ENCODE assay signal across 8 mouse cellular contexts in the genomic region with DNA sequence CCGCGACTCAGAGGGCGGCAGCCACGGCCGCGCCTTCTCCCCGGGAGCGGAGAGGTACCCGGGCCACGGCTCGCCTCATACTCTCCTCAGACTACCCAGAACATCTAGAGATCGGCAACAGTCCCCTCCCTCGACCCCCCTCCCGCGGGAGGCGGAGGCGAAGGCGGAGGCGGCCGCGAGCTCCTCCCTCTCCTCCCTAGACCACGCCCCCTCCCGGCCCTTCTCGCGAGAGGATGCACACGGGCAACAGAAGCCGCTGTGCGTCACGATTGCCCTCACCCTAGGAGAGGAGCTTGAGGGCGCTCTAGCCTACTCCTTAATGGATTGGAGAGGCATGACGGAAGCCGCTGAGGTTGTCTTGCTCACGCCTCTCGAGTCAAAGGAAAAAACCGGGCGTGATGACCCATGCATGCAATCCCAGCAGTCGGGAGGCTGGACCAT. TPM values are rescaled to one million over a fixed set of nuclear protein-coding genes. Genes with fewer than 3 reads are reported as not detected.
DNase-seq lines count a peak whose midpoint lies in the region; ATAC-seq and TF ChIP-seq lines count a peak whose summit lies in the region.

A gene (minus strand): TSS at position 116 of the 441 bp plus-strand sequence.
A gene (plus strand): TSS at position 278 of the 441 bp plus-strand sequence.

- no peaks in the 10 kb centered on the region for H3K9me3 ChIP-seq in embryonic facial prominence, embryonic 15.5 days (replicated peaks)
- H3K9me3 ChIP-seq in limb, embryonic 14.5 days (ENCODE audit: control insufficient read depth, low read length): no peaks in the 10 kb centered on the region
- no peaks in the 10 kb centered on the region for H3K9me3 ChIP-seq in midbrain, postnatal 0 days (ENCODE audit: low read length)

- TF ChIP-seq CTCF in bone marrow, adult 2 months (IDR thresholded peaks at IDR 0.05; ENCODE audit: control insufficient read depth, insufficient read depth, low read length): no peak
- peak; percentile 70 for TF ChIP-seq CTCF in midbrain, postnatal 0 days (IDR thresholded peaks at IDR 0.05)

- H3K4me1 ChIP-seq in bone marrow, adult 2 months (ENCODE audit: control insufficient read depth, insufficient read depth, low read length): no peaks in the 10 kb centered on the region; the same call in 1 of the 2 replicates
- H3K4me1 ChIP-seq in embryonic facial prominence, embryonic 15.5 days: peaks cover 5% of the 10 kb centered on the region; the same call in 1 of the 2 replicates
- H3K4me1 ChIP-seq in limb, embryonic 14.5 days (ENCODE audit: control insufficient read depth, insufficient read depth, low read length): peaks cover 10% of the 10 kb centered on the region; the same call in 1 of the 2 replicates
- 0 out of 2 replicates have a peak, but pooled peaks cover 8% of the 10 kb centered on the region for H3K4me1 ChIP-seq in midbrain, postnatal 0 days (ENCODE audit: insufficient read depth, low read length)

- peak; percentile 94 for ATAC-seq in embryonic facial prominence, embryonic 15.5 days (ENCODE audit: insufficient number of reproducible peaks, low FRiP score, low TSS enrichment, low read depth)
- ATAC-seq in limb, embryonic 14.5 days (ENCODE audit: low FRiP score, low read depth): peak; percentile 91
- peak; percentile 97 for ATAC-seq in midbrain, postnatal 0 days (ENCODE audit: low FRiP score)

- WGBS in bone marrow, adult 2 months: under 1% methylated on average over 37 of the region's 37 CpGs
- under 1% methylated on average over 37 of the region's 37 CpGs for WGBS in embryonic facial prominence, embryonic 15.5 days
- under 1% methylated on average over 35 of the region's 37 CpGs for WGBS in limb, embryonic 14.5 days
- WGBS in midbrain, postnatal 0 days: under 1% methylated on average over 29 of the region's 37 CpGs

- peak within 1 kb of the TSS; percentile 81 for H3K9ac ChIP-seq in embryonic facial prominence, embryonic 15.5 days
- H3K9ac ChIP-seq in limb, embryonic 14.5 days (ENCODE audit: low read depth, low read length, severe bottlenecking): peak within 1 kb of the TSS; percentile 80
- H3K9ac ChIP-seq in midbrain, postnatal 0 days (replicated peaks; ENCODE audit: low read length, poor library complexity, severe bottlenecking): peak within 1 kb of the TSS; percentile 91

- DNase-seq in 416B (ENCODE audit: low read depth): peak; percentile 99
- DNase-seq in heart, adult 8-10 months (ENCODE audit: low spot score): peak; percentile 98
- peak; percentile 99 for DNase-seq in kidney, adult 9 months
- peak; percentile 95 for DNase-seq in limb, embryonic 14.5 days (ENCODE audit: low spot score)
- peak; percentile 99 for DNase-seq in midbrain, postnatal 0 days (ENCODE audit: low spot score)
- peak; percentile 100 for DNase-seq in spleen, postnatal 14 days (ENCODE audit: low spot score in 2 of 2)

- TF ChIP-seq POLR2A in bone marrow, adult 2 months (IDR thresholded peaks at IDR 0.05; ENCODE audit: borderline replicate concordance, control insufficient read depth, low read depth, low read length): peak; percentile 98
- peak; percentile 38; the same call in 1 of the 2 replicates for TF ChIP-seq POLR2A in limb, embryonic 14.5 days (IDR thresholded peaks at IDR 0.05; ENCODE audit: borderline replicate concordance, extremely low read depth, insufficient read depth, insufficient read length)

- peak within 1 kb of the TSS; percentile 77 for H3K4me2 ChIP-seq in embryonic facial prominence, embryonic 15.5 days (replicated peaks)
- H3K4me2 ChIP-seq in limb, embryonic 14.5 days (replicated peaks; ENCODE audit: low read depth, low read length, severe bottlenecking): peak within 1 kb of the TSS; percentile 89
- peak within 1 kb of the TSS; percentile 96 for H3K4me2 ChIP-seq in midbrain, postnatal 0 days (ENCODE audit: low read depth, low read length, poor library complexity, severe bottlenecking)

- H3K27me3 ChIP-seq in embryonic facial prominence, embryonic 15.5 days: no peaks in the 10 kb centered on the region
- H3K27me3 ChIP-seq in limb, embryonic 14.5 days (ENCODE audit: control insufficient read depth, insufficient read depth, low read length): no peaks in the 10 kb centered on the region
- no peaks in the 10 kb centered on the region for H3K27me3 ChIP-seq in midbrain, postnatal 0 days (ENCODE audit: insufficient read depth, low read length)

- peak within 1 kb of the TSS; percentile 95 for H3K27ac ChIP-seq in bone marrow, adult 2 months (ENCODE audit: control insufficient read depth, insufficient read depth, low read depth, low read length, poor library complexity)
- peak within 1 kb of the TSS; percentile 97 for H3K27ac ChIP-seq in embryonic facial prominence, embryonic 15.5 days (replicated peaks)
- H3K27ac ChIP-seq in limb, embryonic 14.5 days (replicated peaks; ENCODE audit: low read depth, low read length): peak within 1 kb of the TSS; percentile 91
- peak within 1 kb of the TSS; percentile 89 for H3K27ac ChIP-seq in midbrain, postnatal 0 days (ENCODE audit: low read depth, low read length)

- H3K4me3 ChIP-seq in bone marrow, adult 2 months (replicated peaks; ENCODE audit: control insufficient read depth, low read depth, low read length): peak within 1 kb of the TSS; percentile 91
- H3K4me3 ChIP-seq in embryonic facial prominence, embryonic 15.5 days (replicated peaks): peak within 1 kb of the TSS; percentile 81
- peak within 1 kb of the TSS; percentile 80 for H3K4me3 ChIP-seq in limb, embryonic 14.5 days (replicated peaks; ENCODE audit: low read length)
- peak within 1 kb of the TSS; percentile 96 for H3K4me3 ChIP-seq in midbrain, postnatal 0 days (ENCODE audit: low read depth, low read length)

- no peaks in the 10 kb centered on the region for H3K36me3 ChIP-seq in embryonic facial prominence, embryonic 15.5 days
- H3K36me3 ChIP-seq in limb, embryonic 14.5 days (ENCODE audit: control insufficient read depth, insufficient read depth, low read length): no peaks in the 10 kb centered on the region
- no peaks in the 10 kb centered on the region for H3K36me3 ChIP-seq in midbrain, postnatal 0 days (ENCODE audit: insufficient read depth, low read length)

RNA-seq across cellular contexts. Expression of the first gene that starts in this region (rescaled TPM):
- polyA plus RNA-seq in bone marrow, adult 2 months (2011; ENCODE audit: insufficient read depth, insufficient read length, low replicate concordance, missing spikeins): 39.2 and 45.6 TPM in 2 replicates
- polyA plus RNA-seq in embryonic facial prominence, embryonic 15.5 days (2015; fragmentation: Nextera tagmentation; extraction: Ambion mirVana): 17.8 and 19.8 TPM in 2 replicates
- 100 to 1,000 TPM; 103 to 113 (median 109) TPM for total RNA-seq in heart, adult 8-10 months (2022)
- polyA plus RNA-seq in limb, embryonic 14.5 days (2012; rRNA removed): 38.4 and 42.9 TPM in 2 replicates
- polyA plus RNA-seq in limb, embryonic 14.5 days (2014; fragmentation: Nextera tagmentation; extraction: Ambion mirVana): 20.7 and 20.9 TPM in 2 replicates
- 38.4 and 44.8 TPM in 2 replicates for total RNA-seq in midbrain, postnatal 0 days (2014; rRNA removed)
- polyA plus RNA-seq in midbrain, postnatal 0 days (2015; fragmentation: Nextera tagmentation; extraction: Ambion mirVana): 18.7 and 19.9 TPM in 2 replicates

RNA-seq across cellular contexts. Expression of the second gene that starts in this region (rescaled TPM):
- polyA plus RNA-seq in bone marrow, adult 2 months (2011; ENCODE audit: insufficient read depth, insufficient read length, low replicate concordance, missing spikeins): 37.1 and 45.4 TPM in 2 replicates
- 146 and 151 TPM in 2 replicates for polyA plus RNA-seq in embryonic facial prominence, embryonic 15.5 days (2015; fragmentation: Nextera tagmentation; extraction: Ambion mirVana)
- 100 to 1,000 TPM; 565 to 633 (median 602) TPM for total RNA-seq in heart, adult 8-10 months (2022)
- polyA plus RNA-seq in limb, embryonic 14.5 days (2012; rRNA removed): 58.3 and 60.2 TPM in 2 replicates
- polyA plus RNA-seq in limb, embryonic 14.5 days (2014; fragmentation: Nextera tagmentation; extraction: Ambion mirVana): 164 and 169 TPM in 2 replicates
- total RNA-seq in midbrain, postnatal 0 days (2014; rRNA removed): 110 and 130 TPM in 2 replicates
- 267 and 274 TPM in 2 replicates for polyA plus RNA-seq in midbrain, postnatal 0 days (2015; fragmentation: Nextera tagmentation; extraction: Ambion mirVana)

Comparison
In these comparisons a context has a peak if more than half of its experiments do, and no peak if none do; other contexts are left out.
1. Peak in every context shown above with its lines: DNase-seq, ATAC-seq, H3K4me3 ChIP-seq and H3K27ac ChIP-seq.